Mouse (Mus musculus) heart, adult 2 months (tissue): ENCODE measurements around the gene Stac2. TPM values are rescaled to one million over a fixed set of nuclear protein-coding genes. Genes with fewer than 3 reads are reported as not detected.

Experiments
- DNase-seq, 2 experiments: peaks; one replicate each; pipeline ENCODE4 v3.0.0; 2021
- H3K27ac ChIP-seq: fragments of 200-600 bp; 2 replicates; pipeline ENCODE4 v1.8.1; 2022
- H3K27me3 ChIP-seq: fragments of 200-500 bp; 2 replicates; pipeline ENCODE4 v1.6.1; 2012; ENCODE audit warnings: mild to moderate bottlenecking, low read length, inconsistent platforms, mixed read lengths; ENCODE audit not compliant: control insufficient read depth, insufficient read depth
- H3K36me3 ChIP-seq: fragments of 200-500 bp; 2 replicates; pipeline ENCODE4 v1.6.1; 2012; ENCODE audit warnings: low read length, inconsistent platforms; ENCODE audit not compliant: control insufficient read depth, insufficient read depth
- H3K4me1 ChIP-seq: fragments of 200-500 bp; 2 replicates; pipeline ENCODE4 v1.6.1; 2011; ENCODE audit warnings: low read length; ENCODE audit not compliant: control insufficient read depth, insufficient read depth
- H3K4me3 ChIP-seq: fragments of 200-600 bp; 2 replicates; pipeline ENCODE4 v1.8.1; 2022
- H3K79me2 ChIP-seq: fragments of 200-500 bp; replicated peaks from 2 replicates; pipeline ENCODE4 v1.6.1; 2012; ENCODE audit warnings: mild to moderate bottlenecking, inconsistent platforms, low read length, moderate library complexity, mixed read lengths; ENCODE audit not compliant: control insufficient read depth, insufficient read depth
- H3K9ac ChIP-seq: fragments of 200-500 bp; 2 replicates; pipeline ENCODE4 v1.6.1; 2012; ENCODE audit warnings: low read depth, mild to moderate bottlenecking, control low read depth, inconsistent platforms, low read length, mixed read lengths
- CTCF ChIP-seq: fragments of 200-600 bp; IDR thresholded peaks from 2 replicates; pipeline ENCODE4 v1.8.1; 2022; ENCODE audit warnings: antibody characterized with exemption, mild to moderate bottlenecking, moderate library complexity
- EP300 ChIP-seq: fragments of 200-500 bp; IDR thresholded peaks from 2 replicates; pipeline ENCODE4 v1.6.1; 2011; ENCODE audit warnings: low read depth, low read length, control low read depth; ENCODE audit not compliant: insufficient read depth
- POLR2A ChIP-seq: fragments of 200-500 bp; IDR thresholded peaks from 2 replicates; pipeline ENCODE4 v1.6.1; 2011; ENCODE audit warnings: mild to moderate bottlenecking, low read depth, low read length, control low read depth; ENCODE audit not compliant: insufficient read depth
- WGBS: fragments of 180-500 bp; shearing (Covaris S2); methylation state at CpG from one replicate; pipeline ENCODE4 v1.1.7; 2018; 5-methylcytosine and 5-hydroxymethylcytosine counted together
- intact Hi-C: fragments of 180-260 bp; cut with DNase I; formaldehyde crosslinking; loops from one replicate; pipeline ENCODE4 v1.15.1; 2025
- long read RNA-seq: library from polyadenylated mRNA; stranded (forward); transcript quantifications from one replicate; pipeline ENCODE4 v2.0.0, GENCODE M21; 2021
- polyA plus RNA-seq: library from polyadenylated mRNA; depleted of rRNA; stranded (reverse); fragments of >200 nt; gene quantifications from 2 replicates; pipeline ENCODE4 v1.2.3, GENCODE M21; 2012; rRNA removed
- total RNA-seq, 2 experiments: library from RNA; stranded (reverse); gene quantifications; 2 replicates each; pipeline ENCODE4 v1.2.3; 2021

The Stac2 gene
- total RNA-seq, result under 1 TPM; 0.10 to 0.20 TPM
- polyA plus RNA-seq, result 0.09 and 0.35 TPM in 2 replicates
- long read RNA-seq, result 0 reads

- Histone ChIP-seq H3K9ac (peak within 1 kb of the TSS; percentile 34), H3K27ac (no peak within 1 kb of the TSS), H3K4me3 (peak within 1 kb of the TSS; percentile 49), H3K79me2 (no peaks in the 10 kb centered on the region), H3K4me1 (no peaks in the 10 kb centered on the region), H3K36me3 (no peaks in the 10 kb centered on the region), H3K27me3 (peaks cover 10% of the 10 kb centered on the region)
- DNase-seq, result peak; percentile 78
- intact Hi-C loops, result no loop called here
- WGBS, result 6% methylated on average over 43 of the region's 48 CpGs
- TF ChIP-seq EP300, result no peak
- TF ChIP-seq POLR2A, result no peak
- TF ChIP-seq CTCF, result no peak
These were observed at the start of gene Stac2 for GRCm38 (mm10) chr11:98052989-98053834. Gene Stac2, minus strand, starts transcription at chr11:98053462.

- no peak for DNase-seq
- no peaks in the 10 kb centered on the region for H3K36me3 ChIP-seq
- no peak for TF ChIP-seq EP300
- TF ChIP-seq POLR2A, result no peak
- TF ChIP-seq CTCF, result no peak
- H3K4me3 ChIP-seq, result no peak overlapping the region
- intact Hi-C loops, result no loop called here
- WGBS, result 92% methylated on average over 3 of the region's 3 CpGs
- no peaks in the 10 kb centered on the region for H3K79me2 ChIP-seq
- no peaks in the 10 kb centered on the region for H3K27me3 ChIP-seq
- no peaks in the 10 kb centered on the region for H3K4me1 ChIP-seq
- H3K27ac ChIP-seq, result no peak overlapping the region
- H3K9ac ChIP-seq, result no peak overlapping the region
These were observed 48.1 kb upstream of the Stac2 start for GRCm38 (mm10) chr11:98101332-98101731.

DNA sequence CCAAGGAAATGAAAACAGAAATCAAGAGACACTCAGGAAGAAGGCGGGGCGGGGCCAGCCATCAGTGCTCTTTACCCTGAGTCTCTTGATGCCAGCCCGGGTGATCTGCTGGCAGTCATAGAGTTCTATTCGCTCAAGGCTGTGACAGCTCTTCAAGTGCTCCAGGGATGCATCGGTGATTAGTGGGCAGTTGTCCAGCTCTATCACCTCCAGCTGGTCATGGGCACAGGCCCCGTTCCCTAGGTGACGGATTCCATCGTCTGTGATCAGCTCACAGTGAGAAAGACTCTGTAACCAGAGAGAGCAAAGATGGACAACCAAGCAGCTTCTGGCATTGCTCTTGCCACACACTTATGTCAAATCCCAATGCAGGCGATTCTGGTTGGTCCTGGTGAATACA, 37.3 kb upstream of the Stac2 start:
- WGBS, result 68% methylated on average over 9 of the region's 9 CpGs
- Histone ChIP-seq H3K4me1 (no peaks in the 10 kb centered on the region; the same call in 1 of the 2 replicates), H3K27me3 (no peaks in the 10 kb centered on the region), H3K27ac (no peak overlapping the region), H3K4me3 (no peak overlapping the region), H3K36me3 (no peaks in the 10 kb centered on the region), H3K9ac (no peak overlapping the region), H3K79me2 (no peaks in the 10 kb centered on the region)
- TF ChIP-seq POLR2A (no peak), CTCF (no peak), EP300 (no peak)
- intact Hi-C loops, result loop anchor here (10.0 kb wide), 1 partner anchor 54 kb away; no protein-coding TSS in a partner anchor
- DNase-seq, result peak in 1 of 2 experiments; percentile 20

- Histone ChIP-seq H3K4me3 (no peak overlapping the region), H3K4me1 (no peaks in the 10 kb centered on the region; the same call in 1 of the 2 replicates), H3K9ac (no peak overlapping the region), H3K27ac (no peak overlapping the region), H3K36me3 (no peaks in the 10 kb centered on the region), H3K79me2 (no peaks in the 10 kb centered on the region), H3K27me3 (no peaks in the 10 kb centered on the region)
- 13% methylated on average over 7 of the region's 7 CpGs for WGBS
- TF ChIP-seq POLR2A (no peak), EP300 (no peak), CTCF (no peak)
- intact Hi-C loops, result no loop called here
- DNase-seq, result peak; percentile 32 to 44
These were observed 35.0 kb upstream of the Stac2 start for GRCm38 (mm10) chr11:98088224-98088623.

DNA sequence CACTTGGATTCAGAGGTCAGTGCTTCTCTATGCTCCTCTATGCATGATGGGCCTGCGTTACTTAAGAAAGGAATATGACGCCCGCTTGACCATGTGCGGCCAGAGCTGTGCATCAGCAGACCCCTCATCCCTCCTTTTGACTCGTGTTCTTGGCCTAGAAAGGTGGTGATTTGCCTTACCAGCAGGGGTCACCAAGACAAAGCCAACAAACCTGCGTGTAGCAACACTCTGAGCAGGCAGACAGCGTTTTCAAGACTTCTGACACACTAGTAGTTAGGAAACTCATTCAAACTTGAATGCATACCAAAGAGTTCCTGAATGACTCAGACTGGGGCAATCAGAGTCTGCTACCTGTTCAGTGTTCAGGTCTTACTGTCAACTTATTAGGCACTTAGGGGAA, 33.3 kb upstream of the Stac2 start:
- WGBS, result 82% methylated on average over 7 of the region's 7 CpGs
- intact Hi-C loops, result no loop called here

DNA sequence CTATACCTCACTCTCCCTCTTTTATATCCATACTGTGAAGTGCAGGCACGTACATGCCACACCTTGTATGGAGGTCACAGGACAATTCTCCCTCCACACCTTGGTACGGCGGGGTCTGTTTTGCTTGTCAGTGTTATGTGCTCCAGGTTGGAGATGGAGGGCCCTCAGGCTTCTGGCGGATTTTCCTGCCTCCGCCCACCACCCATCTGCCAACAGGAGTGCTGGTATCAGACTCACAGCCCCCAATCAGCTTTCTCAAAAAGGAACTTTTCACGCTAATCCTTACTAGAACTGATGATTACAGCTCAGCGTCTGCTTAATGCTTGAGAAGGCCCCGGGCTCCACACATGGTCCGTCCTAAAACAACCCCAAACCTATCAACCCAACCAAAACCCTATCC, 32.9 kb upstream of the Stac2 start:
- Histone ChIP-seq H3K4me1 (no peaks in the 10 kb centered on the region; the same call in 1 of the 2 replicates), H3K79me2 (no peaks in the 10 kb centered on the region), H3K9ac (no peak overlapping the region), H3K27me3 (no peaks in the 10 kb centered on the region), H3K27ac (no peak overlapping the region), H3K4me3 (no peak overlapping the region), H3K36me3 (no peaks in the 10 kb centered on the region)
- intact Hi-C loops, result no loop called here
- DNase-seq, result no peak
- 95% methylated on average over 9 of the region's 9 CpGs for WGBS
- TF ChIP-seq CTCF (no peak), POLR2A (no peak), EP300 (no peak)

More for the DNA sequence above, 33.3 kb upstream of the Stac2 start:
- Histone ChIP-seq H3K27me3 (no peaks in the 10 kb centered on the region), H3K4me1 (no peaks in the 10 kb centered on the region; the same call in 1 of the 2 replicates), H3K36me3 (no peaks in the 10 kb centered on the region), H3K9ac (no peak overlapping the region), H3K79me2 (no peaks in the 10 kb centered on the region), H3K27ac (no peak overlapping the region), H3K4me3 (no peak overlapping the region)
- no peak for DNase-seq
- TF ChIP-seq CTCF (peak; percentile 12; the same call in 1 of the 2 replicates), POLR2A (no peak)
